Mouse (Mus musculus) right cerebral cortex, postnatal 25 days (tissue): ENCODE data around the gene Hoxb4.

Source experiments
- DNase-seq: peaks from one replicate; pipeline ENCODE4 v3.0.0; 2022

Hoxb4 gene

GRCm38 (mm10) chr11:96285771-96286738, 32.0 kb upstream of the Hoxb4 start, which contains the start of gene Hoxb7:
Gene Hoxb7, plus strand, starts transcription at chr11:96286623.
- no peak for DNase-seq

GRCm38 (mm10) chr11:96286739-96287385, 31.2 kb upstream of the Hoxb4 start:
- no peak for DNase-seq

- no peak for DNase-seq
These were observed 30.7 kb upstream of the Hoxb4 start for GRCm38 (mm10) chr11:96287411-96287810.

GRCm38 (mm10) chr11:96288455-96289221, 29.4 kb upstream of the Hoxb4 start:
- DNase-seq = no peak

GRCm38 (mm10) chr11:96289293-96289692, 28.8 kb upstream of the Hoxb4 start:
- DNase-seq = no peak

GRCm38 (mm10) chr11:96289837-96290236, 28.2 kb upstream of the Hoxb4 start:
- DNase-seq = no peak

GRCm38 (mm10) chr11:96290705-96291355, 27.2 kb upstream of the Hoxb4 start:
- no peak for DNase-seq

- no peak for DNase-seq
These were observed 26.1 kb upstream of the Hoxb4 start, which contains the start of gene Hoxb6 for GRCm38 (mm10) chr11:96291681-96292564. Gene Hoxb6, plus strand, starts transcription at chr11:96292476.

GRCm38 (mm10) chr11:96292565-96293301, 25.3 kb upstream of the Hoxb4 start:
- DNase-seq = no peak

- DNase-seq = no peak
These were observed 24.7 kb upstream of the Hoxb4 start for GRCm38 (mm10) chr11:96293302-96293921.

- no peak for DNase-seq
These were observed 23.6 kb upstream of the Hoxb4 start for GRCm38 (mm10) chr11:96294245-96295091.

GRCm38 (mm10) chr11:96295092-96295835, 22.8 kb upstream of the Hoxb4 start:
- no peak for DNase-seq

- DNase-seq = no peak
These were observed 21.1 kb upstream of the Hoxb4 start for GRCm38 (mm10) chr11:96296997-96297396.

- no peak for DNase-seq
These were observed 20.6 kb upstream of the Hoxb4 start for GRCm38 (mm10) chr11:96297428-96297827.

- no peak for DNase-seq
These were observed 20.0 kb upstream of the Hoxb4 start for GRCm38 (mm10) chr11:96297968-96298635.

- no peak for DNase-seq
These were observed 19.0 kb upstream of the Hoxb4 start for GRCm38 (mm10) chr11:96298895-96299667.

- no peak for DNase-seq
These were observed 18.3 kb upstream of the Hoxb4 start for GRCm38 (mm10) chr11:96299781-96300180.
